Mouse (Mus musculus): ENCODE measurements around the gene Arap2.

The Arap2 gene

GRCm38 (mm10) chr5:62636341-62636740 lies 129.6 kb downstream of the Arap2 start:
- DNase-seq (ENCODE audit: low read depth, low spot score) = peak; percentile 9

DNA sequence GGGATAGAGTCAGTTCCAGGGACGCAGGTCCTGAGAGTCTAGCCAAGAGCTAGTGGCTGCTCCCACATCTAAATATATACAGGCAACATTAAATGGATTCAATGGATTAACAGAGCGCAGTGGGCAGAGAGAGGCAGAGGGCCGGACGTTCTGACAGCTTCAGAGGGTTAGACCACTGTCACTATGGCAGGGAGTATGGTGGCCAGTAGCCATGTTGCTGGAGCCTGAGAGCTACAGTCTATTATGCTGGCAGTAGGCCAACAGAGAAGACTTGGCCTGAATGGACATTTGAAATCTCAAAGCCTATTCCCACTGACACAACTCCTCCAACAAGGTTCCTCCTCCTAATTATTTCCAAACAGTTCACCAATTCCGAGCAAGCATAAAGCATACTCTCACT lies 137.1 kb downstream of the Arap2 start:
- no peak for DNase-seq (ENCODE audit: low read depth, low spot score)

GRCm38 (mm10) chr5:62622848-62623479 lies 143.0 kb downstream of the Arap2 start:
- no peak for DNase-seq (ENCODE audit: low read depth, low spot score)

DNA sequence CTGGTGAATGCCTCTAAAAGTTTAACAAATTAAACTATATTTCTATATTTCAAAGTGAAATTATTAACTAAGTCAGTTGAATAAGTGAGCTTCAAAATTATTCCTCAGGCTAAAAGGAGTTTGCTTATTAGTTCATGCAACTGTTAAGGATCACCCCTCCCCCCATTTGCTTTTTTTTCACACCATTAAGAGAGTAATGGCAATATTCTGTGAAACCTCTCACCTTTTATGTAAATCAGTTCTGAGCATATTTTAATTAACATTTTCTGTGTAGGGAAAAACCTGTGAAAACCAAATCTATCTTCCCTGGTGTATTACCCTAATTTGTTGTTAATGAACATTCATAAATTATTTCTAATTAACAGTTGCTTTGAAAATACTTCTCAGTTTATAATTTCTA lies 147.7 kb downstream of the Arap2 start:
- DNase-seq (ENCODE audit: low read depth, low spot score) = no peak

- DNase-seq (ENCODE audit: low read depth, low spot score) = no peak
These were observed 154.0 kb downstream of the Arap2 start for GRCm38 (mm10) chr5:62611990-62612389.

- no peak for DNase-seq (ENCODE audit: low read depth, low spot score)
These were observed 178.6 kb downstream of the Arap2 start for GRCm38 (mm10) chr5:62587348-62587747.

- DNase-seq (ENCODE audit: low read depth, low spot score) = no peak
These were observed 183.3 kb downstream of the Arap2 start for GRCm38 (mm10) chr5:62582643-62583042.

- no peak for DNase-seq (ENCODE audit: low read depth, low spot score)
These were observed 184.3 kb downstream of the Arap2 start for GRCm38 (mm10) chr5:62581699-62582098.

DNA sequence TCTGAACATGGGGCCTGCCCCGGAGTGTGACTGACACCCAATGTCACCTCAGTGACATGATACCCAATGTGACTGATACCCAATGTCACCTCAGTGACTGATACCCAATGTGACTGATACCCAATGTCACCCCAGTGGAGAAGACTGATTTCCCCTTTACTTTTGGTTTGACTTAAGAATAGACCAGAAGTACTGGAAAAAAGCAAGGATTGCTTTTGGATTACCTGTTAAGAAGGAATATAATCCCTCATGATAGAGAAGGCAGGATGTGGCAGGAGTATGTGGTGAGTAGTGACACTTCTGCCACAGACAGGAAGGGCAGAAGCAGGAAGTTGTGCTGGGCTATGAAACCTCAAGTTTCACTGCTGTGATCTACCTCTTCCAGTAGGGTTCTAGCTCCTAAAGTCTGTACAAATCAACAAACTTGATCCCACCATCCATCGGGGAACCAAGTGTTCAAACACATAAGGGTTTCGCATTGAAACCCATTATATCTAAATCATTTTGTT lies 191.6 kb downstream of the Arap2 start:
- peak; percentile 20 for DNase-seq (ENCODE audit: low read depth, low spot score)

Measured in A20 (cell line).